Mouse (Mus musculus): ENCODE measurements at regions not wholly inside any gene's neighbourhood (a gene's known extent, or its start where the extent isn't known, plus 50 kb on each side); places are given as distances from the start of the nearest gene placed in this dataset.

DNA sequence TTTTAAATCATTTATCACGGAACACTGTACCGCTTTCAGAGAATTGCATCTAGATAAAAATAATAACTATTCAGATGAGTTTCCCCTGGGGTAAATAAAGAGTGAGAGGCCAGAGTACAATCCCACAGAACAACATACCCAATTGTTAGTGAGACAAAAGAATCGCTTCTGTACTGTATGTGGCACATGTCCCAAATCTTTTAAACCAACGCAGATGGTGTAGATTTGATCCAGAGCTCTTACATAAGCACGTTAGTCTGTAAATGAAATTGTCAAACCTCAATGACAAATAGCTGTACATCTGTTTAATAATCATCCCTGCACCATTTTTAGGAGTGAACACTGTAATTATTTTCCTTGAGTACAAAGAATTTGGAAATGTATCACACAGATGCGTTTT, 322.0 kb downstream of the Lipi start:
- 66% methylated on average over 6 of the region's 6 CpGs for WGBS
- no peak overlapping the region for H3K9ac ChIP-seq (ENCODE audit: low read depth, low read length)
- no peak overlapping the region for H3K27ac ChIP-seq (ENCODE audit: low read depth, low read length)
- no peaks in the 10 kb centered on the region for H3K4me1 ChIP-seq (ENCODE audit: control insufficient read depth, insufficient read depth, low read depth, low read length)
- H3K4me3 ChIP-seq (ENCODE audit: low read length), result no peak overlapping the region
- no peaks in the 10 kb centered on the region for H3K9me3 ChIP-seq (ENCODE audit: control insufficient read depth, low read length)
- no peak overlapping the region for H3K4me2 ChIP-seq (ENCODE audit: low read length)
- H3K27me3 ChIP-seq (replicated peaks; ENCODE audit: control insufficient read depth, insufficient read depth, low read length), result no peaks in the 10 kb centered on the region
- no peaks in the 10 kb centered on the region for H3K36me3 ChIP-seq (ENCODE audit: control insufficient read depth, insufficient read depth, low read length)
- ATAC-seq, result no peak

GRCm38 (mm10) chr16:75254981-75255380, 330.9 kb downstream of the Lipi start:
- H3K27me3 ChIP-seq (replicated peaks; ENCODE audit: control insufficient read depth, insufficient read depth, low read length), result no peaks in the 10 kb centered on the region
- H3K9me3 ChIP-seq (ENCODE audit: control insufficient read depth, low read length), result no peaks in the 10 kb centered on the region
- no peak overlapping the region for H3K27ac ChIP-seq (ENCODE audit: low read depth, low read length)
- H3K4me1 ChIP-seq (ENCODE audit: control insufficient read depth, insufficient read depth, low read depth, low read length), result no peaks in the 10 kb centered on the region
- WGBS, result 86% methylated on average over 1 of the region's 1 CpGs
- no peak overlapping the region for H3K9ac ChIP-seq (ENCODE audit: low read depth, low read length)
- no peaks in the 10 kb centered on the region for H3K36me3 ChIP-seq (ENCODE audit: control insufficient read depth, insufficient read depth, low read length)
- H3K4me2 ChIP-seq (ENCODE audit: low read length), result no peak overlapping the region
- H3K4me3 ChIP-seq (ENCODE audit: low read length), result no peak overlapping the region
- no peak for ATAC-seq

GRCm38 (mm10) chr16:75249170-75249569, 336.7 kb downstream of the Lipi start:
- Histone ChIP-seq H3K4me1 (ENCODE audit: control insufficient read depth, insufficient read depth, low read depth, low read length) (no peaks in the 10 kb centered on the region), H3K27ac (ENCODE audit: low read depth, low read length) (no peak overlapping the region)

GRCm38 (mm10) chr16:75240383-75240782, 345.5 kb downstream of the Lipi start:
- Histone ChIP-seq H3K4me1 (ENCODE audit: control insufficient read depth, insufficient read depth, low read depth, low read length) (no peaks in the 10 kb centered on the region), H3K27ac (ENCODE audit: low read depth, low read length) (no peak overlapping the region), H3K4me3 (ENCODE audit: low read length) (no peak overlapping the region), H3K36me3 (ENCODE audit: control insufficient read depth, insufficient read depth, low read length) (no peaks in the 10 kb centered on the region), H3K9me3 (ENCODE audit: control insufficient read depth, low read length) (no peaks in the 10 kb centered on the region), H3K27me3 (replicated peaks; ENCODE audit: control insufficient read depth, insufficient read depth, low read length) (no peaks in the 10 kb centered on the region), H3K4me2 (ENCODE audit: low read length) (no peak overlapping the region), H3K9ac (ENCODE audit: low read depth, low read length) (no peak overlapping the region)
- 91% methylated on average over 2 of the region's 2 CpGs for WGBS
- ATAC-seq, result no peak

More at GRCm38 (mm10) chr16:75249170-75249569, 336.7 kb downstream of the Lipi start:
- WGBS, result 28% methylated on average over 5 of the region's 5 CpGs
- Histone ChIP-seq H3K4me3 (ENCODE audit: low read length) (no peak overlapping the region), H3K27me3 (replicated peaks; ENCODE audit: control insufficient read depth, insufficient read depth, low read length) (no peaks in the 10 kb centered on the region), H3K4me2 (ENCODE audit: low read length) (no peak overlapping the region), H3K9me3 (ENCODE audit: control insufficient read depth, low read length) (no peaks in the 10 kb centered on the region), H3K9ac (ENCODE audit: low read depth, low read length) (no peak overlapping the region), H3K36me3 (ENCODE audit: control insufficient read depth, insufficient read depth, low read length) (no peaks in the 10 kb centered on the region)
- peak; percentile 64 for ATAC-seq

- H3K4me2 ChIP-seq (ENCODE audit: low read length), result no peak overlapping the region
- H3K27me3 ChIP-seq (replicated peaks; ENCODE audit: control insufficient read depth, insufficient read depth, low read length), result no peaks in the 10 kb centered on the region
- no peaks in the 10 kb centered on the region for H3K36me3 ChIP-seq (ENCODE audit: control insufficient read depth, insufficient read depth, low read length)
- H3K27ac ChIP-seq (ENCODE audit: low read depth, low read length), result no peak overlapping the region
- no peak for ATAC-seq
- no peak overlapping the region for H3K4me3 ChIP-seq (ENCODE audit: low read length)
- H3K9me3 ChIP-seq (ENCODE audit: control insufficient read depth, low read length), result no peaks in the 10 kb centered on the region
- 87% methylated on average over 1 of the region's 1 CpGs for WGBS
- H3K9ac ChIP-seq (ENCODE audit: low read depth, low read length), result no peak overlapping the region
- H3K4me1 ChIP-seq (ENCODE audit: control insufficient read depth, insufficient read depth, low read depth, low read length), result no peaks in the 10 kb centered on the region
Measured at GRCm38 (mm10) chr16:75232133-75232532, 353.7 kb downstream of the Lipi start.

GRCm38 (mm10) chr16:75193404-75193803, 392.5 kb downstream of the Lipi start:
- H3K27me3 ChIP-seq (replicated peaks; ENCODE audit: control insufficient read depth, insufficient read depth, low read length), result no peaks in the 10 kb centered on the region
- H3K9me3 ChIP-seq (ENCODE audit: control insufficient read depth, low read length), result no peaks in the 10 kb centered on the region
- WGBS, result 68% methylated on average over 2 of the region's 2 CpGs
- no peak for ATAC-seq
- no peaks in the 10 kb centered on the region for H3K36me3 ChIP-seq (ENCODE audit: control insufficient read depth, insufficient read depth, low read length)
- H3K4me3 ChIP-seq (ENCODE audit: low read length), result no peak overlapping the region
- H3K4me1 ChIP-seq (ENCODE audit: control insufficient read depth, insufficient read depth, low read depth, low read length), result no peaks in the 10 kb centered on the region
- no peak overlapping the region for H3K4me2 ChIP-seq (ENCODE audit: low read length)
- H3K9ac ChIP-seq (ENCODE audit: low read depth, low read length), result no peak overlapping the region
- no peak overlapping the region for H3K27ac ChIP-seq (ENCODE audit: low read depth, low read length)

GRCm38 (mm10) chr16:75190316-75190715, 395.5 kb downstream of the Lipi start:
- Histone ChIP-seq H3K36me3 (ENCODE audit: control insufficient read depth, insufficient read depth, low read length) (no peaks in the 10 kb centered on the region), H3K27ac (ENCODE audit: low read depth, low read length) (no peak overlapping the region), H3K27me3 (replicated peaks; ENCODE audit: control insufficient read depth, insufficient read depth, low read length) (no peaks in the 10 kb centered on the region), H3K9me3 (ENCODE audit: control insufficient read depth, low read length) (no peaks in the 10 kb centered on the region), H3K4me2 (ENCODE audit: low read length) (no peak overlapping the region), H3K4me1 (ENCODE audit: control insufficient read depth, insufficient read depth, low read depth, low read length) (no peaks in the 10 kb centered on the region), H3K4me3 (ENCODE audit: low read length) (no peak overlapping the region), H3K9ac (ENCODE audit: low read depth, low read length) (no peak overlapping the region)
- no peak for ATAC-seq
- 83% methylated on average over 6 of the region's 6 CpGs for WGBS

DNA sequence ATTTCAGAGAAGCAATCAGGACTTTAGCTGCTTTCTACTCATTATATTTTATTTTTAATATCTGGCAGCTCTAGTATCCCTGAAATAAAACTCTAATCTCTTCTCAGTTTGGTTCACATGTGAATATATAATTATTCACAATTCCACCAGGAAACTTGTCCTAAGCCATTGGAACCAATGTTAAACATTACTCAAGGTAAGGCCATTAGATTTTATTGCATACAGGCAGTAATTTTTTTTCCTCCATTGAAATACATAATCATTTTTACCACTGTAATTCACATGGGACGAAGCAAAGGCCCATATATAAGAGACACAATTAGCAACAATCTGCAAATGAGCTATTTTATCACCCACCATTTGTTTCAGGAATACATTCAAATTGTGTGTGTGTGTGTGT, 419.8 kb downstream of the Lipi start:
- H3K4me1 ChIP-seq (ENCODE audit: control insufficient read depth, insufficient read depth, low read depth, low read length), result no peaks in the 10 kb centered on the region
- H3K9ac ChIP-seq (ENCODE audit: low read depth, low read length), result no peak overlapping the region
- H3K4me2 ChIP-seq (ENCODE audit: low read length), result no peak overlapping the region
- no peak overlapping the region for H3K4me3 ChIP-seq (ENCODE audit: low read length)
- H3K27ac ChIP-seq (ENCODE audit: low read depth, low read length), result no peak overlapping the region
- H3K27me3 ChIP-seq (replicated peaks; ENCODE audit: control insufficient read depth, insufficient read depth, low read length), result no peaks in the 10 kb centered on the region
- 90% methylated on average over 1 of the region's 1 CpGs for WGBS
- H3K9me3 ChIP-seq (ENCODE audit: control insufficient read depth, low read length), result no peaks in the 10 kb centered on the region
- no peaks in the 10 kb centered on the region for H3K36me3 ChIP-seq (ENCODE audit: control insufficient read depth, insufficient read depth, low read length)
- ATAC-seq, result no peak

GRCm38 (mm10) chr16:75164969-75165726, 420.7 kb downstream of the Lipi start:
- no peaks in the 10 kb centered on the region for H3K4me1 ChIP-seq (ENCODE audit: control insufficient read depth, insufficient read depth, low read depth, low read length)
- H3K36me3 ChIP-seq (ENCODE audit: control insufficient read depth, insufficient read depth, low read length), result no peaks in the 10 kb centered on the region
- H3K27me3 ChIP-seq (replicated peaks; ENCODE audit: control insufficient read depth, insufficient read depth, low read length), result no peaks in the 10 kb centered on the region
- no peak for ATAC-seq
- H3K9me3 ChIP-seq (ENCODE audit: control insufficient read depth, low read length), result no peaks in the 10 kb centered on the region
- WGBS, result 91% methylated on average over 6 of the region's 6 CpGs
- no peak overlapping the region for H3K9ac ChIP-seq (ENCODE audit: low read depth, low read length)
- no peak overlapping the region for H3K4me3 ChIP-seq (ENCODE audit: low read length)
- H3K27ac ChIP-seq (ENCODE audit: low read depth, low read length), result no peak overlapping the region
- H3K4me2 ChIP-seq (ENCODE audit: low read length), result no peak overlapping the region

All from hindbrain, embryonic 16.5 days (tissue).